20 mouse cellular contexts compared by ENCODE assay signal in genomic region chr13:25254478-25255263, GRCm38 (mm10). TPM values are rescaled to one million over a fixed set of nuclear protein-coding genes. Genes with fewer than 3 reads are reported as not detected.
DNase-seq lines count a peak whose midpoint lies in the region; ATAC-seq lines count a peak whose summit lies in the region.
"Had no signal": no experiment of that assay in that cellular context is flagged by ENCODE, and none has a peak within 500 bp of the region (broad histone marks: within the 10 kb centered on the region; RNA-seq: fewer than 3 reads in every experiment).

No protein-coding gene starts in this region.

- H3K36me3 ChIP-seq in heart, embryonic 12.5 days = no peaks in the 10 kb centered on the region
- H3K36me3 ChIP-seq in limb, embryonic 13.5 days = no peaks in the 10 kb centered on the region
- H3K36me3 ChIP-seq: heart, embryonic 13.5 days; hindbrain, embryonic 12.5 days; liver, embryonic 13.5 days had no signal

- H3K4me1 ChIP-seq in heart, embryonic 12.5 days (replicated peaks) = no peaks in the 10 kb centered on the region
- 0 out of 2 replicates have a peak, but pooled peaks cover 4% of the 10 kb centered on the region for H3K4me1 ChIP-seq in limb, embryonic 13.5 days
- H3K4me1 ChIP-seq: heart, embryonic 13.5 days; hindbrain, embryonic 12.5 days; liver, embryonic 13.5 days had no signal

- no peak overlapping the region for H3K9ac ChIP-seq in heart, embryonic 12.5 days
- no peak overlapping the region for H3K9ac ChIP-seq in limb, embryonic 13.5 days
- H3K9ac ChIP-seq: heart, embryonic 13.5 days; hindbrain, embryonic 12.5 days; liver, embryonic 13.5 days had no signal

- H3K27ac ChIP-seq in heart, embryonic 12.5 days (ENCODE audit: poor library complexity, severe bottlenecking) = no peak overlapping the region
- H3K27ac ChIP-seq in limb, embryonic 13.5 days = no peak overlapping the region
- H3K27ac ChIP-seq: heart, embryonic 13.5 days; hindbrain, embryonic 12.5 days; liver, embryonic 13.5 days had no signal

- no peak overlapping the region for H3K4me3 ChIP-seq in heart, embryonic 12.5 days
- no peak overlapping the region for H3K4me3 ChIP-seq in limb, embryonic 13.5 days
- H3K4me3 ChIP-seq: heart, embryonic 13.5 days; hindbrain, embryonic 12.5 days; liver, embryonic 13.5 days; myocyte had no signal

- H3K4me2 ChIP-seq in heart, embryonic 12.5 days = no peak overlapping the region
- H3K4me2 ChIP-seq in limb, embryonic 13.5 days (replicated peaks) = no peak overlapping the region
- H3K4me2 ChIP-seq: heart, embryonic 13.5 days; hindbrain, embryonic 12.5 days; liver, embryonic 13.5 days; midbrain, embryonic 11.5 days had no signal

- intact Hi-C loops in heart, postnatal 14 days (cut with DNase I) = no loop called here

- 68% methylated on average over 9 of the region's 9 CpGs for WGBS in heart, embryonic 12.5 days
- 62% methylated on average over 9 of the region's 9 CpGs for WGBS in limb, embryonic 13.5 days

- ATAC-seq in heart, embryonic 12.5 days (ENCODE audit: insufficient number of reproducible peaks, low FRiP score) = no peak
- ATAC-seq in limb, embryonic 13.5 days (ENCODE audit: low FRiP score, low read depth) = peak; percentile 78

- peak; percentile 73 for DNase-seq in heart, adult 11 months
- peak; percentile 44 to 50 for DNase-seq in kidney, postnatal 4 days
- DNase-seq in kidney, adult 8-10 months = no peak
- DNase-seq in embryo, embryonic 11.5 days (ENCODE audit: low read depth, low spot score) = peak; percentile 14
- DNase-seq in neural tube, embryonic 10.5 days (ENCODE audit: extremely low spot score, low spot score) = no peak
- no peak for DNase-seq in heart, postnatal 14 days
- DNase-seq: adrenal gland, adult 2 months; B cell, adult 2 months; cerebellum, adult 11-12 months; gastrocnemius, postnatal 25 days; kidney, adult 2 months; liver, embryonic 13.5 days; lung, postnatal 4 days had no signal

- no peaks in the 10 kb centered on the region for H3K27me3 ChIP-seq in heart, embryonic 12.5 days (replicated peaks)
- H3K27me3 ChIP-seq in limb, embryonic 13.5 days = no peaks in the 10 kb centered on the region
- H3K27me3 ChIP-seq: heart, embryonic 13.5 days; hindbrain, embryonic 12.5 days; liver, embryonic 13.5 days had no signal

- 0 out of 2 replicates have a peak, but pooled peaks cover 6% of the 10 kb centered on the region for H3K9me3 ChIP-seq in heart, embryonic 12.5 days (replicated peaks)
- no peaks in the 10 kb centered on the region for H3K9me3 ChIP-seq in limb, embryonic 13.5 days
- H3K9me3 ChIP-seq: heart, embryonic 13.5 days; hindbrain, embryonic 12.5 days; liver, embryonic 13.5 days had no signal

RNA-seq across cellular contexts. Expression of gene Nrsn1, which starts 15.6 kb away (rescaled TPM):
- 0.17 TPM in 1 of 2 replicates, not detected in the other for polyA plus RNA-seq in heart, embryonic 12.5 days (2016; fragmentation: Nextera tagmentation; extraction: Ambion mirVana)
- polyA plus RNA-seq in limb, embryonic 13.5 days (2015; fragmentation: Nextera tagmentation; extraction: Ambion mirVana) = 0.86 and 1.6 TPM in 2 replicates
- total RNA-seq in heart, postnatal 14 days (2021) = under 1 TPM in 1 of 2 experiments, not detected in 1; 0.29 TPM
- total RNA-seq: gastrocnemius, postnatal 25 days had no signal
- polyA plus RNA-seq: spleen, adult 2 months had no signal

Comparison
In these comparisons a context has a peak if more than half of its experiments do, and no peak if none do; other contexts are left out.
1. DNase-seq: peak in heart, adult 11 months (single experiment), kidney, postnatal 4 days (2 of 2) and embryo, embryonic 11.5 days (single experiment); none in kidney, adult 8-10 months (0 of 2), neural tube, embryonic 10.5 days (single experiment) and heart, postnatal 14 days (0 of 2).